Mouse (Mus musculus): ENCODE measurements around the gene Wasf1. TPM values are rescaled to one million over a fixed set of nuclear protein-coding genes. Genes with fewer than 3 reads are reported as not detected.

Gene Wasf1
- polyA plus RNA-seq, 1 experiment from 2014 or later = 27.7 TPM

DNA sequence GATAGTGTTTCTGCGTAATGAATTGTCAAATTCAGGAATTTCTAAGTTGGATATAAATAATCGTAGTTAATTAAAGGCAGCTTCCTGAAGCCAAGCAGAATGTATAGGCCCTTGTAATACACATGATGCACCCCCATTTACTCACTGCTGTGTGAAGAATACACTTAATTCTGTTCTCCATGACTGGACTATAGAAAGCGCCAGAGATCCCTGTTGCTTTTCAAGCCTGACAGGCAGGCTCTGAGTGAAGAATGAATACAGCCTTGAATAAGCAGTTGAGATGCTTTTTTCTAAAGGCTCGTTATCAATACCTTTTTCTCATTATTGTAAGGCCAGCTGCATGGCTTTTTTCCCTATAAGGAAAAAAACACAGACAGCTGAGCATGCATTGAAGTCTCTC is 59.4 kb downstream of the Wasf1 start:
- Histone ChIP-seq H3K4me2 (replicated peaks; ENCODE audit: low read depth, low read length) (no peak overlapping the region), H3K4me1 (ENCODE audit: control insufficient read depth, insufficient read depth, low read length) (no peaks in the 10 kb centered on the region), H3K27ac (ENCODE audit: low read depth, low read length) (no peak overlapping the region), H3K4me3 (ENCODE audit: low read length) (no peak overlapping the region), H3K9ac (ENCODE audit: low read depth, low read length) (no peak overlapping the region), H3K9me3 (ENCODE audit: control insufficient read depth, low read length) (no peaks in the 10 kb centered on the region), H3K27me3 (ENCODE audit: control insufficient read depth, insufficient read depth, low read length) (no peaks in the 10 kb centered on the region), H3K36me3 (ENCODE audit: control insufficient read depth, insufficient read depth, low read length) (peaks cover 9% of the 10 kb centered on the region)
- no peak for ATAC-seq (ENCODE audit: low FRiP score, low TSS enrichment)
- 93% methylated on average over 4 of the region's 4 CpGs for WGBS

DNA sequence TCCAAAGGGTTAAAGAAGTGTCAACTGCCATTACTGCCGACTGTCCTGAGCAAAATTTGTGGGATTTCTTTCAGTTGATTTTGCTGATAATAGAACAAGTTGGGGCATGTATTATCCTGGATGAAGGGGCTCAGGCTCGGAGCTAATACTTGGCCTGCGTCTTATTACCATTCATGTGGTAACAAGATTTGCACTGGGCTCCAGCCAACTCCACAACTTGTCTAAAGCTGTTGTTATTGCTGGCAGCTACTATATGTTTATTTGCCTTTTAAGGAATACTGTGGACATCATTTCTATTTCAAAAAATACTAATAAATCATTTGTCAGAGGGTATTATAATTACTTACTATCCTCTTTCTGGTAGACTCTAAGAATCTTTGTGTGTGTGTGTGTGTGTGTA is 66.9 kb downstream of the Wasf1 start:
- ATAC-seq (ENCODE audit: low FRiP score, low TSS enrichment) = no peak
- Histone ChIP-seq H3K4me3 (ENCODE audit: low read length) (no peak overlapping the region), H3K4me1 (ENCODE audit: control insufficient read depth, insufficient read depth, low read length) (no peaks in the 10 kb centered on the region), H3K27ac (ENCODE audit: low read depth, low read length) (no peak overlapping the region), H3K9ac (ENCODE audit: low read depth, low read length) (no peak overlapping the region), H3K36me3 (ENCODE audit: control insufficient read depth, insufficient read depth, low read length) (no peaks in the 10 kb centered on the region), H3K4me2 (replicated peaks; ENCODE audit: low read depth, low read length) (no peak overlapping the region), H3K27me3 (ENCODE audit: control insufficient read depth, insufficient read depth, low read length) (no peaks in the 10 kb centered on the region), H3K9me3 (ENCODE audit: control insufficient read depth, low read length) (no peaks in the 10 kb centered on the region)
- WGBS = 71% methylated on average over 3 of the region's 3 CpGs

DNA sequence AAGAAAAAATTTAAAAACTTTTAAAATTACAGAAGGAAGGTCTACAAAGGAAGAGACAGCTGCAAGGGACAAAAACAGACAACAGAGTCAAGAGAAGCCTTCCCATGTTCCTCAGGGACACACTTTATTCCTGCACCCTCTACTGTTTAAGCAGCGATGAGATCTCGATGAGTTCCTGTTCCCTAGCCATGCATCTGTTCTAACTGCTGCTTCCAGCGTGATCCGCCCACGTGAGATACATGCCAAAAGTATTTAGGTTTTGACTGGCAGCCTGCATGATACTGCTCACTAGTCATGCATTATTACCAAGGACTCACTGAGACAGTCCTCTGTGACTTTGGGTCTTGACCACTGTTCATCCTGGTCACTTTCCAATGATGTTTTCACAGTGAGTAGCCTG is 72.9 kb downstream of the Wasf1 start:
- Histone ChIP-seq H3K4me1 (ENCODE audit: control insufficient read depth, insufficient read depth, low read length) (no peaks in the 10 kb centered on the region), H3K36me3 (ENCODE audit: control insufficient read depth, insufficient read depth, low read length) (no peaks in the 10 kb centered on the region), H3K27ac (ENCODE audit: low read depth, low read length) (no peak overlapping the region), H3K4me3 (ENCODE audit: low read length) (no peak overlapping the region), H3K9ac (ENCODE audit: low read depth, low read length) (no peak overlapping the region), H3K9me3 (ENCODE audit: control insufficient read depth, low read length) (no peaks in the 10 kb centered on the region), H3K27me3 (ENCODE audit: control insufficient read depth, insufficient read depth, low read length) (no peaks in the 10 kb centered on the region), H3K4me2 (replicated peaks; ENCODE audit: low read depth, low read length) (no peak overlapping the region)
- 95% methylated on average over 5 of the region's 5 CpGs for WGBS
- ATAC-seq (ENCODE audit: low FRiP score, low TSS enrichment) = no peak

DNA sequence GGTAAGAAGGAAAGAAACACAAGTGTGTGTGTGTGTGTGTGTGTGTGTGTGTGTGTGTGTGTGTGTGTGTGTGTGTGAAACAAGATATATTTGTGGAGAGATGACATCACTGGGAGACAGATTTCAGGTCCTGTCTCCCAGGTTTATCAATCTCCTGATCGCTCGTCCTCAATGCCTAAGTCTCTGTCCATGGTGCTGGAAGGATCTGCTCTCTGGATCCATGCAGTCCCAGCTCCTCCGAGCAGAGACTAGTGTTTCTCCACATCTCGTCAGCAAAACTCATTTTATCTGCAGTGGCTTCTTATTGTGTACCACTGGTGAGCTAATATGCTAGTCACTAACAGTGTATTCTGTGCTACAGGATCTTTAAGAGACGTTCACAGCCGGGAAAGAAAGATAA is 78.1 kb downstream of the Wasf1 start:
- H3K4me1 ChIP-seq (ENCODE audit: control insufficient read depth, insufficient read depth, low read length) = no peaks in the 10 kb centered on the region
- WGBS = 45% methylated on average over 6 of the region's 6 CpGs
- no peak overlapping the region for H3K9ac ChIP-seq (ENCODE audit: low read depth, low read length)
- no peak overlapping the region for H3K4me3 ChIP-seq (ENCODE audit: low read length)
- H3K9me3 ChIP-seq (ENCODE audit: control insufficient read depth, low read length) = no peaks in the 10 kb centered on the region
- no peak for ATAC-seq (ENCODE audit: low FRiP score, low TSS enrichment)
- H3K27ac ChIP-seq (ENCODE audit: low read depth, low read length) = no peak overlapping the region
- no peak overlapping the region for H3K4me2 ChIP-seq (replicated peaks; ENCODE audit: low read depth, low read length)
- H3K27me3 ChIP-seq (ENCODE audit: control insufficient read depth, insufficient read depth, low read length) = no peaks in the 10 kb centered on the region
- H3K36me3 ChIP-seq (ENCODE audit: control insufficient read depth, insufficient read depth, low read length) = no peaks in the 10 kb centered on the region

DNA sequence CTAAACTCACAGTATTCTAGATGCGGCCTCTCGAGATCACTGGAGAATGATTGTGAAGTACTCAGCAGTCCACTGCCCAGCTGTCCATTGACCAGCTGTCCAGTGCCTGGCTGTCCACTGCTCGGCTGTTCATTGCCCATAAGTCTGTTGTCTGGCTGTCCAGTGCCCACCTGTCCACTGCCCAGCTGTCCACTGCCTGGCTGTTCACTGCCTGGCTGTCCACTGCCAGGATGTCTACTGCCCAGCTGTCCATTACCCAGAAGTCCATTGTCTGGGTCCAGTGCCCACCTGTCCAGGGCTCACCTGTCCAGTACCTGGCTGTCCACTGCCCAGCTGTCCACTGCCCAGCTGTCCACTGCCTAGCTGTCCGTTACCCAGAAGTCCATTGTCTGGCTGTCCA is 78.7 kb downstream of the Wasf1 start:
- 88% methylated on average over 4 of the region's 4 CpGs for WGBS
- no peak for ATAC-seq (ENCODE audit: low FRiP score, low TSS enrichment)
- no peak overlapping the region for H3K9ac ChIP-seq (ENCODE audit: low read depth, low read length)
- no peaks in the 10 kb centered on the region for H3K9me3 ChIP-seq (ENCODE audit: control insufficient read depth, low read length)
- no peaks in the 10 kb centered on the region for H3K27me3 ChIP-seq (ENCODE audit: control insufficient read depth, insufficient read depth, low read length)
- no peak overlapping the region for H3K4me2 ChIP-seq (replicated peaks; ENCODE audit: low read depth, low read length)
- no peak overlapping the region for H3K4me3 ChIP-seq (ENCODE audit: low read length)
- H3K36me3 ChIP-seq (ENCODE audit: control insufficient read depth, insufficient read depth, low read length) = no peaks in the 10 kb centered on the region
- H3K4me1 ChIP-seq (ENCODE audit: control insufficient read depth, insufficient read depth, low read length) = no peaks in the 10 kb centered on the region
- no peak overlapping the region for H3K27ac ChIP-seq (ENCODE audit: low read depth, low read length)

DNA sequence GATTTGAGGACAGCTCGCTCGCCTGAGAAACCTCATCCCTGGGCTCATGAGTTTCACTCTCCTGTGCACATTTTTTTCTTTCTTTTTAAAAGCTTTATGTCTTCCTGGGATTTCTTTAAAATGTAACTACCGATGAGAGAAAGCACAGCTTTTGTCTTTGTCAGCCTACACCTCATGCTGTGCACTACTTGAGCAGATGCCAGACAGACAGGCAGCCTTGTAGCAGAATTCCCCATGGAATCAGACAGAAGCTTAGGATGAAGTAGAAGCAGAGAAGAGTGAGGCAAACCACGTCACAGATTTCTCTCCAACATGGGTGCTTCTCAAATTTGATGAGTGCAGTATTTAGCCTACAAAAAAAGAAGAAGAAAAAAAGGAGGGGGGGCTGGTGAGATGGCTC is 81.3 kb downstream of the Wasf1 start:
- H3K4me1 ChIP-seq (ENCODE audit: control insufficient read depth, insufficient read depth, low read length) = no peaks in the 10 kb centered on the region
- H3K27me3 ChIP-seq (ENCODE audit: control insufficient read depth, insufficient read depth, low read length) = no peaks in the 10 kb centered on the region
- H3K9me3 ChIP-seq (ENCODE audit: control insufficient read depth, low read length) = no peaks in the 10 kb centered on the region
- H3K36me3 ChIP-seq (ENCODE audit: control insufficient read depth, insufficient read depth, low read length) = no peaks in the 10 kb centered on the region
- 78% methylated on average over 4 of the region's 4 CpGs for WGBS
- no peak overlapping the region for H3K4me3 ChIP-seq (ENCODE audit: low read length)
- ATAC-seq (ENCODE audit: low FRiP score, low TSS enrichment) = no peak
- H3K9ac ChIP-seq (ENCODE audit: low read depth, low read length) = no peak overlapping the region
- no peak overlapping the region for H3K27ac ChIP-seq (ENCODE audit: low read depth, low read length)
- H3K4me2 ChIP-seq (replicated peaks; ENCODE audit: low read depth, low read length) = no peak overlapping the region

DNA sequence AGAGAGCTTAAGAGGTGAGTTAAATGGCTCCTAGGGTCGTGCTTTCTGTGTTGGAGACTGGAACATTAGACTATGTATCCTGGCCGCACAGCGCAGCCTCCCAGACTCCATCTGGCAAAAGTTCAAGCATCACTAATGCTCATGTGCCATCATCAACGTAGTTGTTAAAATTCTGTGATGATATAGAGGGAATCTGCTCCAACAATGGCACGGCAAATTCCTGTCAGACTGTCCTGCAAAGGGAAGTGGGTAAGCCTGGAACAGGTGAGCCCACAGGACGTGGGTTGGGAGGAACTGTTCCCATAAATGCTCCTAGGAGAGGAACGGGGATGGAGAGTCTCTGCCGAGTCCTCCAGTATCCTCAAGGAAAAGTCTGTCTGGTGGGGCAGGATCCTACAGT is 85.3 kb downstream of the Wasf1 start:
- Histone ChIP-seq H3K27me3 (ENCODE audit: control insufficient read depth, insufficient read depth, low read length) (no peaks in the 10 kb centered on the region), H3K9me3 (ENCODE audit: control insufficient read depth, low read length) (no peaks in the 10 kb centered on the region), H3K27ac (ENCODE audit: low read depth, low read length) (no peak overlapping the region), H3K36me3 (ENCODE audit: control insufficient read depth, insufficient read depth, low read length) (no peaks in the 10 kb centered on the region), H3K4me3 (ENCODE audit: low read length) (no peak overlapping the region), H3K4me2 (replicated peaks; ENCODE audit: low read depth, low read length) (no peak overlapping the region), H3K9ac (ENCODE audit: low read depth, low read length) (no peak overlapping the region), H3K4me1 (ENCODE audit: control insufficient read depth, insufficient read depth, low read length) (no peaks in the 10 kb centered on the region)
- no peak for ATAC-seq (ENCODE audit: low FRiP score, low TSS enrichment)
- 65% methylated on average over 8 of the region's 8 CpGs for WGBS

DNA sequence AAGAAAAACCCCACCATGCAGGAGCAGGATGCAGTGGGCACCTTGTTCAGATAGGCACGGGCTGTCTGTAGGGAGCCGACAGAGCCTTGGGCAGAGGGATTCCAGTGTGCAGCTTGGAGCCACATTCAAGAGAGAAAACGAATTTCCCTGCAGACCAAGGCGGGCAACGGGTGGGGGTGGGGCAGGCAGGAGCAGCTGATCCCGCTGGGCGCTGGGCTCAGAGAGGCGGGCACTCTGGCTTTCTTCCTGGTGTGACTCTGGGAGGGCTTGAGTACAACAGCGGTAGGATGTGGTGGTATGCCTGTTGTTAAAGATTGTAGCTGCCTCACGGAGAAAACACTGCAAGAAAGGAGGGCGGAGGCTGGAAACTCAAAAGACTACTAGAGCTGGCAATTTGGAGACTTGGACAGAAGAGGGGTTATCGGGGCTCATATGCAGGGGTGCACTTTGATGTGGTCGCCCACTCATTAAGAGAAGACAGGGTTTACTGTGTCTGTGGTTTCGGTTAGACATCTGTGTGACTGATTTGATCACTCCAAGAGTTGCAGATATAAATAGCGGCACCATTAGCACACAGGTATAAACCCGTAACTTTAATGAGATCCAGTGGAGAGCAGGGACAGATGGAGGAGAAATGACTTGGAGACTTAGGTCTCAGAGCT is 86.2 kb downstream of the Wasf1 start:
- no peaks in the 10 kb centered on the region for H3K4me1 ChIP-seq (ENCODE audit: control insufficient read depth, insufficient read depth, low read length)
- no peak overlapping the region for H3K27ac ChIP-seq (ENCODE audit: low read depth, low read length)
- no peaks in the 10 kb centered on the region for H3K36me3 ChIP-seq (ENCODE audit: control insufficient read depth, insufficient read depth, low read length)
- H3K4me3 ChIP-seq (ENCODE audit: low read length) = peak overlapping the region; percentile 13; the same call in 1 of the 2 replicates
- no peak overlapping the region for H3K9ac ChIP-seq (ENCODE audit: low read depth, low read length)
- 10% methylated on average over 16 of the region's 16 CpGs for WGBS
- H3K27me3 ChIP-seq (ENCODE audit: control insufficient read depth, insufficient read depth, low read length) = no peaks in the 10 kb centered on the region
- H3K4me2 ChIP-seq (replicated peaks; ENCODE audit: low read depth, low read length) = peak overlapping the region; percentile 27
- no peaks in the 10 kb centered on the region for H3K9me3 ChIP-seq (ENCODE audit: control insufficient read depth, low read length)
- no peak for ATAC-seq (ENCODE audit: low FRiP score, low TSS enrichment)

DNA sequence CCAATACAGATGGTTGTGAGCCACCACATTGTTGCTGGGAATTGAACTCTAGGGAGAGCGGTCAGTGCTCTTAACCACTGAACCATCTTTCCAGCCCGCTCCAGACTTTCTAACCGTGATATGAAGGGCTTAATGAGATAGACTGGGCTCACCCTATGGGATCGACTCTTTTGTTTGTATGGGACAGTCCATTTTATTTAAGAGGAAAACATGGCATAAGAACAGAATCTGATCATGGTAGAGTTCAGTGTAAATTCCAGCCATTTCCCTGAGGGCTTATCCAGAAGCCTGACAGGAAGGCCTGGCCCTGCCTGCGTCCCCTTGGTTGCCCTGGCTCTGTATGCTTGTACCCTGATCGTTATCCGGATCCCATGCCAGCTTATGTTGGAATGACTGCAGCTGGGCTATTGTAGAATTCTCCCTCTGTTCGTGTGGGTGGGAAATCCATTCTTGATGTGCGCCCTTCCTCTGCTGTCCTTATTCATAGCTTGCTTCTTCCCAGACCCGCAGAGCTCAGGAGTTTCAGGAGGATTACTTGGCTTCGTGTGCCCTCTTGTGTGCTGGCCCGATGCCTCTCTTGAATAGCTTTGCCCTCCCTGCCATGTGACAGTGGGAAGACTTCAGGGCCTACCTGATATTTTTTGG is 87.4 kb downstream of the Wasf1 start:
- Histone ChIP-seq H3K27ac (ENCODE audit: low read depth, low read length) (no peak overlapping the region), H3K4me2 (replicated peaks; ENCODE audit: low read depth, low read length) (no peak overlapping the region), H3K36me3 (ENCODE audit: control insufficient read depth, insufficient read depth, low read length) (no peaks in the 10 kb centered on the region), H3K9me3 (ENCODE audit: control insufficient read depth, low read length) (no peaks in the 10 kb centered on the region), H3K27me3 (ENCODE audit: control insufficient read depth, insufficient read depth, low read length) (no peaks in the 10 kb centered on the region), H3K9ac (ENCODE audit: low read depth, low read length) (no peak overlapping the region), H3K4me1 (ENCODE audit: control insufficient read depth, insufficient read depth, low read length) (no peaks in the 10 kb centered on the region), H3K4me3 (ENCODE audit: low read length) (no peak overlapping the region)
- ATAC-seq (ENCODE audit: low FRiP score, low TSS enrichment) = no peak
- WGBS = 87% methylated on average over 12 of the region's 12 CpGs

All from kidney, embryonic 14.5 days (tissue).